Mouse (Mus musculus) MEL (cell line): ENCODE measurements around the gene Gpr45. TPM values are rescaled to one million over a fixed set of nuclear protein-coding genes. Genes with fewer than 3 reads are reported as not detected.

Experiments used
- DNase-seq: peaks from one replicate; pipeline ENCODE4 v3.0.0; 2011; ENCODE audit warnings: low read depth, low spot score
- H3K27ac ChIP-seq: 2 replicates; pipeline ENCODE4 v1.5.1; 2012; ENCODE audit warnings: low read depth, mild to moderate bottlenecking, control low read depth, low read length, moderate library complexity; ENCODE audit not compliant: control insufficient read depth
- H3K27me3 ChIP-seq, 2 experiments: fragments of 150-350 bp in 1 of 2; sonication (generic) in 1 of 2; 2 replicates each; pipeline ENCODE4 v1.6.1; 2012; ENCODE audit warnings: low read length in 2 of 2, mild to moderate bottlenecking in 2 of 2, improper control_type of control experiment in 1 of 2, moderate library complexity in 1 of 2; ENCODE audit not compliant: insufficient read depth in 2 of 2, control insufficient read depth in 1 of 2
- H3K36me3 ChIP-seq, 2 experiments: 2 replicates each; pipeline ENCODE4 v1.6.1; 2012 to 2014; ENCODE audit warnings: low read length in 2 of 2, improper control_type of control experiment in 1 of 2, inconsistent platforms in 1 of 2, mild to moderate bottlenecking in 1 of 2; ENCODE audit not compliant: insufficient read depth in 2 of 2, control insufficient read depth in 1 of 2
- H3K4me1 ChIP-seq, 2 experiments: fragments of 150-350 bp in 1 of 2; sonication (generic) in 1 of 2; 2 replicates each; pipeline ENCODE4 v1.6.1; 2012; ENCODE audit warnings: low read length in 2 of 2, improper control_type of control experiment in 1 of 2, mild to moderate bottlenecking in 1 of 2; ENCODE audit not compliant: insufficient read depth in 2 of 2, control insufficient read depth in 1 of 2
- H3K4me3 ChIP-seq, 2 experiments: fragments of 150-350 bp in 1 of 2; sonication (generic) in 1 of 2; 2 replicates each; pipeline ENCODE4 v1.5.1; 2012; ENCODE audit warnings: low read depth in 2 of 2, low read length in 2 of 2, mild to moderate bottlenecking in 2 of 2, moderate library complexity in 2 of 2, control low read depth in 1 of 2, improper control_type of control experiment in 1 of 2; ENCODE audit not compliant: control insufficient read depth in 1 of 2, insufficient read depth in 1 of 2
- H3K79me2 ChIP-seq: 2 replicates; pipeline ENCODE4 v1.6.1; 2012; ENCODE audit warnings: mild to moderate bottlenecking, low read length, moderate library complexity; ENCODE audit not compliant: control insufficient read depth, poor library complexity, insufficient read depth
- H3K9ac ChIP-seq: 2 replicates; pipeline ENCODE4 v1.6.1; 2012; ENCODE audit warnings: low read depth, mild to moderate bottlenecking, control low read depth, low read length, moderate library complexity; ENCODE audit not compliant: control insufficient read depth, poor library complexity, severe bottlenecking
- H3K9me3 ChIP-seq: fragments of 150-350 bp; sonication (generic); replicated peaks from 2 replicates; pipeline ENCODE4 v1.6.1; 2012; ENCODE audit warnings: mild to moderate bottlenecking, low read length, improper control_type of control experiment, moderate library complexity; ENCODE audit not compliant: insufficient read depth
- CHD2 ChIP-seq: IDR thresholded peaks from 2 replicates; pipeline ENCODE4 v1.6.1; 2011; ENCODE audit warnings: low read length, improper control_type of control experiment
- E2F4 ChIP-seq: IDR thresholded peaks from 2 replicates; pipeline ENCODE4 v1.6.1; 2011; ENCODE audit warnings: low read depth, low read length, improper control_type of control experiment, borderline replicate concordance
- EP300 ChIP-seq, 2 experiments: IDR thresholded peaks; 2 replicates each; pipeline ENCODE4 v1.6.1; 2011; ENCODE audit warnings: improper control_type of control experiment in 2 of 2, low read length in 2 of 2, low read depth in 1 of 2, mild to moderate bottlenecking in 1 of 2
- GABPA ChIP-seq: IDR thresholded peaks from 2 replicates; pipeline ENCODE4 v1.6.1; 2012; ENCODE audit warnings: low read depth, mild to moderate bottlenecking, inconsistent platforms, low read length, improper control_type of control experiment, moderate library complexity
- GATA1 ChIP-seq: IDR thresholded peaks from 2 replicates; pipeline ENCODE4 v1.6.1; 2011; ENCODE audit warnings: low read depth, low read length, improper control_type of control experiment
- HCFC1 ChIP-seq: IDR thresholded peaks from 2 replicates; pipeline ENCODE4 v1.6.1; 2012; ENCODE audit warnings: low read depth, mild to moderate bottlenecking, inconsistent platforms, low read length, improper control_type of control experiment, moderate library complexity
- JUND ChIP-seq: IDR thresholded peaks from 2 replicates; pipeline ENCODE4 v1.6.1; 2011; ENCODE audit warnings: low read depth, mild to moderate bottlenecking, improper control_type of control experiment, low read length
- KAT2A ChIP-seq: conservative IDR thresholded peaks from 2 replicates; pipeline ENCODE4 v1.6.1; 2012; ENCODE audit warnings: low read depth, low read length, improper control_type of control experiment, inconsistent platforms
- MAFK ChIP-seq: IDR thresholded peaks from 2 replicates; pipeline ENCODE4 v1.6.1; 2011; ENCODE audit warnings: low read depth, mild to moderate bottlenecking, low read length, improper control_type of control experiment, borderline replicate concordance
- MAZ ChIP-seq: IDR thresholded peaks from 2 replicates; pipeline ENCODE4 v1.6.1; 2012; ENCODE audit warnings: low read depth, mild to moderate bottlenecking, inconsistent platforms, low read length, improper control_type of control experiment
- NELFE ChIP-seq: IDR thresholded peaks from 2 replicates; pipeline ENCODE4 v1.6.1; 2011; ENCODE audit warnings: low read depth, low read length, improper control_type of control experiment
- RAD21 ChIP-seq: IDR thresholded peaks from 2 replicates; pipeline ENCODE4 v1.6.1; 2011; ENCODE audit warnings: mild to moderate bottlenecking, low read depth, low read length, improper control_type of control experiment
- SIN3A ChIP-seq: IDR thresholded peaks from 2 replicates; pipeline ENCODE4 v1.6.1; 2012; ENCODE audit warnings: low read length, improper control_type of control experiment, inconsistent platforms
- TAL1 ChIP-seq: IDR thresholded peaks from 2 replicates; pipeline ENCODE4 v1.6.1; 2012; ENCODE audit warnings: mild to moderate bottlenecking, inconsistent platforms, low read length, moderate library complexity, mixed read lengths
- TBP ChIP-seq: IDR thresholded peaks from 2 replicates; pipeline ENCODE4 v1.8.0; 2011; ENCODE audit warnings: low read depth, low read length, improper control_type of control experiment
- TCF12 ChIP-seq: IDR thresholded peaks from 2 replicates; pipeline ENCODE4 v1.6.1; 2014; ENCODE audit warnings: low read depth, mild to moderate bottlenecking, inconsistent platforms, low read length, improper control_type of control experiment, moderate library complexity
- UBTF ChIP-seq: IDR thresholded peaks from 2 replicates; pipeline ENCODE4 v1.6.1; 2012; ENCODE audit warnings: low read depth, mild to moderate bottlenecking, inconsistent platforms, low read length, improper control_type of control experiment, moderate library complexity, borderline replicate concordance; ENCODE audit not compliant: insufficient read depth
- ZKSCAN1 ChIP-seq: IDR thresholded peaks from 2 replicates; pipeline ENCODE4 v1.6.1; 2012; ENCODE audit warnings: low read depth, mild to moderate bottlenecking, inconsistent platforms, low read length, improper control_type of control experiment, moderate library complexity
- ZMIZ1 ChIP-seq: IDR thresholded peaks from 2 replicates; pipeline ENCODE4 v1.6.1; 2012; ENCODE audit warnings: low read depth, mild to moderate bottlenecking, inconsistent platforms, low read length, improper control_type of control experiment, moderate library complexity
- polyA plus RNA-seq, 2 experiments: library from polyadenylated mRNA; stranded (reverse) in 1 of 2; unstranded in 1 of 2; fragments of >175 nt in 1 of 2; fragments of >200 nt in 1 of 2; gene quantifications; 2 replicates each; pipeline versions ENCODE4 v1.2.1 to v1.2.4; 2012; ENCODE audit warnings: low replicate concordance in 2 of 2, low read depth in 1 of 2; ENCODE audit not compliant: insufficient read length in 2 of 2, insufficient read depth in 1 of 2, missing spikeins in 1 of 2
- total RNA-seq: library from RNA; depleted of rRNA; stranded (reverse); fragments of 300-350 nt; gene quantifications from 2 replicates; pipeline ENCODE4 v1.2.3, GENCODE M21; 2012

The Gpr45 gene
- total and polyA plus RNA-seq, 3 experiments = not detected

GRCm38 (mm10) chr1:42984119-42984518 is 31.4 kb downstream of the Gpr45 start:
- no peaks in the 10 kb centered on the region for H3K9me3 ChIP-seq
- H3K79me2 ChIP-seq = no peaks in the 10 kb centered on the region
- no peaks in the 10 kb centered on the region for H3K27me3 ChIP-seq
- H3K9ac ChIP-seq = no peak overlapping the region
- TF ChIP-seq SIN3A (no peak), CHD2 (no peak), E2F4 (no peak), MAZ (no peak), HCFC1 (no peak), KAT2A (no peak), MAFK (no peak), TAL1 (no peak), ZKSCAN1 (no peak), ZMIZ1 (no peak), RAD21 (no peak), TCF12 (no peak), TBP (no peak), UBTF (no peak), NELFE (no peak), JUND (no peak), GATA1 (no peak), GABPA (no peak), EP300 (IDR thresholded peaks at IDR 0.05; ENCODE audit: low read depth in 1 of 2, low read length in 2 of 2) (no peak)
- no peaks in the 10 kb centered on the region for H3K4me1 ChIP-seq
- H3K27ac ChIP-seq = no peak overlapping the region
- DNase-seq = no peak
- no peak overlapping the region for H3K4me3 ChIP-seq
- no peaks in the 10 kb centered on the region for H3K36me3 ChIP-seq

DNA sequence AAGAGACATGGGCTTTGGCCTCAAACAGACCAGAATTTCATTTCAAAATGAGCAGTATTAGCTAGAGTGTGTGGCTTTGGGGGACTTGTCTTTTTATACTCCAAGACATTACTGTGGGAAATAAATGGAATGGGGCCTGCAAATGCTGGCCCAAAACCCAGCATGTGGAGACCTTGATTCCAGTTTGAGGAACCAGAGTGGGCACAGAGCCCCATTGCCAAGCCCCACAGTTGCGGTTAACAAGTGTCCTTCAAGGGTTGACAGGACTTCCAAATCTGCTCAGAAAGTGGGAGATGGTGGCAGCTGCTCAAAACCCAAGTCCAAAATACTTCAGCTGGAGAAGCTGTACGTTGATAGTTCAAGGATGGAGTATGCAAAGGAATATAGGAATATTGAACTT is 36.3 kb downstream of the Gpr45 start:
- H3K4me3 ChIP-seq = no peak overlapping the region
- no peaks in the 10 kb centered on the region for H3K9me3 ChIP-seq
- no peaks in the 10 kb centered on the region for H3K4me1 ChIP-seq
- H3K27ac ChIP-seq = no peak overlapping the region
- DNase-seq = no peak
- no peaks in the 10 kb centered on the region for H3K79me2 ChIP-seq
- no peak for TF ChIP-seq MAZ
- H3K36me3 ChIP-seq = no peaks in the 10 kb centered on the region
- no peaks in the 10 kb centered on the region for H3K27me3 ChIP-seq
- no peak overlapping the region for H3K9ac ChIP-seq
